Mouse (Mus musculus) hindlimb bud, embryonic 11.5 days (tissue): ENCODE results near the gene Ociad1.
A peak's percentile ranks its signal among the peaks of the same experiment; 100 is the strongest.

ENCODE experiments used
- DNase-seq: peaks from one replicate; pipeline ENCODE4 v3.0.0-alpha.2; 2012; ENCODE audit warnings: low read depth, low spot score; ENCODE audit errors: extremely low spot score

Gene Ociad1

GRCm38 (mm10) chr5:73292502-73293457 is at the start of gene Ociad1:
TSS of gene Ociad1 (plus strand) at chr5:73292784.
- peak; percentile 93 for DNase-seq

- DNase-seq, result no peak
These were observed 48.2 kb upstream of the Ociad1 start for GRCm38 (mm10) chr5:73244403-73244802.

GRCm38 (mm10) chr5:73246414-73246813 is 46.2 kb upstream of the Ociad1 start:
- DNase-seq, result no peak

- no peak for DNase-seq
These were observed 44.4 kb upstream of the Ociad1 start for GRCm38 (mm10) chr5:73248211-73248610.

GRCm38 (mm10) chr5:73249341-73249740 is 43.2 kb upstream of the Ociad1 start:
- DNase-seq, result no peak

GRCm38 (mm10) chr5:73252739-73253138 is 39.8 kb upstream of the Ociad1 start:
- no peak for DNase-seq

- DNase-seq, result no peak
These were observed 37.9 kb upstream of the Ociad1 start for GRCm38 (mm10) chr5:73254660-73255059.

GRCm38 (mm10) chr5:73255321-73256251 is 37.0 kb upstream of the Ociad1 start:
- DNase-seq, result no peak

- DNase-seq, result peak; percentile 82
These were observed 36.1 kb upstream of the Ociad1 start, which contains the start of gene Fryl for GRCm38 (mm10) chr5:73256352-73257065. TSS of gene Fryl (minus strand) at chr5:73256619.

- no peak for DNase-seq
These were observed 35.5 kb upstream of the Ociad1 start for GRCm38 (mm10) chr5:73257096-73257495.

GRCm38 (mm10) chr5:73257723-73258122 is 34.9 kb upstream of the Ociad1 start:
- DNase-seq, result no peak

GRCm38 (mm10) chr5:73264122-73264521 is 28.5 kb upstream of the Ociad1 start:
- DNase-seq, result no peak

GRCm38 (mm10) chr5:73265460-73265859 is 27.1 kb upstream of the Ociad1 start:
- no peak for DNase-seq

GRCm38 (mm10) chr5:73268636-73269213 is 23.9 kb upstream of the Ociad1 start:
- DNase-seq, result no peak

GRCm38 (mm10) chr5:73270612-73271011 is 22.0 kb upstream of the Ociad1 start:
- no peak for DNase-seq

GRCm38 (mm10) chr5:73273171-73273570 is 19.4 kb upstream of the Ociad1 start:
- DNase-seq, result no peak

GRCm38 (mm10) chr5:73274941-73275340 is 17.6 kb upstream of the Ociad1 start:
- no peak for DNase-seq

GRCm38 (mm10) chr5:73279190-73279589 is 13.4 kb upstream of the Ociad1 start:
- DNase-seq, result no peak

GRCm38 (mm10) chr5:73279732-73280566 is 12.6 kb upstream of the Ociad1 start:
- no peak for DNase-seq

GRCm38 (mm10) chr5:73280567-73280850 is 12.1 kb upstream of the Ociad1 start:
- no peak for DNase-seq
